19 mouse cellular contexts compared by ENCODE assay signal in the genomic region with DNA sequence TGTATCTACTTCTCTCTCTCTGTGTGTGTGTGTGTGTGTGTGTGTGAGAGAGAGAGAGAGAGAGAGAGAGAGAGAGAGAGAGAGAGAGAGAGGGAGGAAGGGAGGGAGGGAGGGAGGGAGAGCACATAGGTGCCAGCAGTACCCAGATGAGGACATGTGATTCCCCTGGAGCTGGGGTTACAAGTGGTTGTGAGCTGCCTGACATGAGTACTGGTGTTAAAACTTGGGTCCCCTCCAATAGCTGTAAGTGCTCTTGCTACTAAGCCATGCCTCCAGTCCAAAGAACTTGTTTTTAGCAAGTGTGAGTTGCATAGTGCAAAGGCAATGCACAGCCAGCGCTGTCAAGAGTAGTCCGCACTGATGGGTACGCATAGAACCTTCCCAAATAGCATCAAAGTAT.
"Had no signal": no experiment of that assay in that cellular context is flagged by ENCODE, and none has a peak within 500 bp of the region (broad histone marks: within the 10 kb centered on the region; RNA-seq: fewer than 3 reads in every experiment).

No protein-coding gene starts in this region.

- H3K4me1 ChIP-seq: midbrain, embryonic 10.5 days; midbrain, embryonic 12.5 days; neural tube, embryonic 13.5 days; neural tube, embryonic 15.5 days had no signal

- H3K27ac ChIP-seq: midbrain, embryonic 10.5 days; midbrain, embryonic 12.5 days; neural tube, embryonic 13.5 days; neural tube, embryonic 15.5 days had no signal

- H3K9ac ChIP-seq: lung, embryonic 14.5 days; midbrain, embryonic 12.5 days; neural tube, embryonic 13.5 days; neural tube, embryonic 15.5 days had no signal

- H3K4me3 ChIP-seq: midbrain, embryonic 10.5 days; midbrain, embryonic 12.5 days; myocyte; neural tube, embryonic 13.5 days; neural tube, embryonic 15.5 days had no signal

- H3K9me3 ChIP-seq: midbrain, embryonic 10.5 days; midbrain, embryonic 12.5 days; neural tube, embryonic 13.5 days; neural tube, embryonic 15.5 days had no signal

- DNase-seq: lung, adult 18-20 months; lung, embryonic 14.5 days; lung, postnatal 14 days; lung, postnatal 4 days; midbrain, embryonic 14.5 days; retina, postnatal 1 day; right cerebral cortex, adult 18-20 months; right cerebral cortex, postnatal 25 days; right cerebral cortex, postnatal 4 days; spleen, adult 18-20 months; thymus, adult 18-20 months; thymus, postnatal 14 days; thymus, postnatal 36 days had no signal

- ATAC-seq: midbrain, embryonic 16.5 days had no signal

- H3K36me3 ChIP-seq: midbrain, embryonic 10.5 days; midbrain, embryonic 12.5 days; neural tube, embryonic 13.5 days; neural tube, embryonic 15.5 days had no signal

- H3K4me2 ChIP-seq: lung, embryonic 14.5 days; midbrain, embryonic 12.5 days; neural tube, embryonic 13.5 days; neural tube, embryonic 15.5 days had no signal

- H3K27me3 ChIP-seq: midbrain, embryonic 12.5 days; neural tube, embryonic 13.5 days; neural tube, embryonic 15.5 days had no signal
